Mouse (Mus musculus): Measurements from ENCODE around the gene Kars. TPM values are rescaled to one million over a fixed set of nuclear protein-coding genes. Genes with fewer than 3 reads are reported as not detected.

Kars gene
- total and polyA plus RNA-seq, 3 experiments, result 46.0 to 111 (median 100) TPM

- Histone ChIP-seq H3K36me3 (ENCODE audit: control insufficient read depth, insufficient read depth, low read length) (no peaks in the 10 kb centered on the region; the same call in 1 of the 2 replicates), H3K9ac (ENCODE audit: low read depth, low read length) (no peak overlapping the region), H3K27me3 (ENCODE audit: control insufficient read depth, insufficient read depth, low read length) (no peaks in the 10 kb centered on the region), H3K4me3 (no peak overlapping the region), H3K79me2 (replicated peaks; ENCODE audit: control insufficient read depth, insufficient read depth, low read length) (no peaks in the 10 kb centered on the region), H3K27ac (no peak overlapping the region), H3K4me1 (ENCODE audit: control insufficient read depth, insufficient read depth, low read length) (no peaks in the 10 kb centered on the region)
- no peak for TF ChIP-seq POLR2A (IDR thresholded peaks at IDR 0.05; ENCODE audit: insufficient read depth, low read depth, low read length)
- no peak for TF ChIP-seq CTCF (IDR thresholded peaks at IDR 0.05)
- TF ChIP-seq EP300 (IDR thresholded peaks at IDR 0.05; ENCODE audit: insufficient read depth, low read depth, low read length), result no peak
- no peak for DNase-seq
- intact Hi-C loops (cut with DNase I), result no loop called here
- 27% methylated on average over 1 of the region's 1 CpGs for WGBS
These were observed 48.5 kb downstream of the Kars start for GRCm38 (mm10) chr8:111962589-111962988.

GRCm38 (mm10) chr8:111961330-111961729 lies 49.8 kb downstream of the Kars start:
- DNase-seq, result no peak
- no peak overlapping the region for H3K27ac ChIP-seq
- H3K79me2 ChIP-seq (replicated peaks; ENCODE audit: control insufficient read depth, insufficient read depth, low read length), result no peaks in the 10 kb centered on the region
- no peaks in the 10 kb centered on the region for H3K4me1 ChIP-seq (ENCODE audit: control insufficient read depth, insufficient read depth, low read length)
- WGBS, result 85% methylated on average over 3 of the region's 3 CpGs
- no peak overlapping the region for H3K9ac ChIP-seq (ENCODE audit: low read depth, low read length)
- TF ChIP-seq POLR2A (IDR thresholded peaks at IDR 0.05; ENCODE audit: insufficient read depth, low read depth, low read length) (no peak), CTCF (IDR thresholded peaks at IDR 0.05) (no peak)
- H3K36me3 ChIP-seq (ENCODE audit: control insufficient read depth, insufficient read depth, low read length), result no peaks in the 10 kb centered on the region; the same call in 1 of the 2 replicates
- intact Hi-C loops (cut with DNase I), result no loop called here
- no peak overlapping the region for H3K4me3 ChIP-seq
- H3K27me3 ChIP-seq (ENCODE audit: control insufficient read depth, insufficient read depth, low read length), result no peaks in the 10 kb centered on the region

- intact Hi-C loops (cut with DNase I), result no loop called here
- WGBS, result 65% methylated on average over 15 of the region's 15 CpGs
- no peaks in the 10 kb centered on the region for H3K27me3 ChIP-seq (ENCODE audit: control insufficient read depth, insufficient read depth, low read length)
- DNase-seq, result no peak
- H3K36me3 ChIP-seq (ENCODE audit: control insufficient read depth, insufficient read depth, low read length), result no peaks in the 10 kb centered on the region; the same call in 1 of the 2 replicates
- H3K27ac ChIP-seq, result no peak overlapping the region
- H3K9ac ChIP-seq (ENCODE audit: low read depth, low read length), result no peak overlapping the region
- TF ChIP-seq POLR2A (IDR thresholded peaks at IDR 0.05; ENCODE audit: insufficient read depth, low read depth, low read length) (no peak), CTCF (IDR thresholded peaks at IDR 0.05) (no peak), EP300 (IDR thresholded peaks at IDR 0.05; ENCODE audit: insufficient read depth, low read depth, low read length) (no peak)
- H3K4me3 ChIP-seq, result no peak overlapping the region
- no peaks in the 10 kb centered on the region for H3K4me1 ChIP-seq (ENCODE audit: control insufficient read depth, insufficient read depth, low read length)
- no peaks in the 10 kb centered on the region for H3K79me2 ChIP-seq (replicated peaks; ENCODE audit: control insufficient read depth, insufficient read depth, low read length)
These were observed 50.4 kb downstream of the Kars start for GRCm38 (mm10) chr8:111960591-111961321.

GRCm38 (mm10) chr8:111957231-111957630 lies 53.9 kb downstream of the Kars start:
- H3K4me3 ChIP-seq, result no peak overlapping the region
- H3K27me3 ChIP-seq (ENCODE audit: control insufficient read depth, insufficient read depth, low read length), result no peaks in the 10 kb centered on the region
- H3K27ac ChIP-seq, result no peak overlapping the region
- no peak overlapping the region for H3K9ac ChIP-seq (ENCODE audit: low read depth, low read length)
- no peak for DNase-seq
- H3K79me2 ChIP-seq (replicated peaks; ENCODE audit: control insufficient read depth, insufficient read depth, low read length), result no peaks in the 10 kb centered on the region
- H3K36me3 ChIP-seq (ENCODE audit: control insufficient read depth, insufficient read depth, low read length), result no peaks in the 10 kb centered on the region; the same call in 1 of the 2 replicates
- TF ChIP-seq CTCF (IDR thresholded peaks at IDR 0.05) (no peak), POLR2A (IDR thresholded peaks at IDR 0.05; ENCODE audit: insufficient read depth, low read depth, low read length) (no peak), EP300 (IDR thresholded peaks at IDR 0.05; ENCODE audit: insufficient read depth, low read depth, low read length) (no peak)
- WGBS, result 91% methylated on average over 2 of the region's 2 CpGs
- intact Hi-C loops (cut with DNase I), result no loop called here
- H3K4me1 ChIP-seq (ENCODE audit: control insufficient read depth, insufficient read depth, low read length), result no peaks in the 10 kb centered on the region

- no peaks in the 10 kb centered on the region; the same call in 1 of the 2 replicates for H3K36me3 ChIP-seq (ENCODE audit: control insufficient read depth, insufficient read depth, low read length)
- no peak overlapping the region for H3K9ac ChIP-seq (ENCODE audit: low read depth, low read length)
- H3K79me2 ChIP-seq (replicated peaks; ENCODE audit: control insufficient read depth, insufficient read depth, low read length), result no peaks in the 10 kb centered on the region
- intact Hi-C loops (cut with DNase I), result no loop called here
- DNase-seq, result no peak
- no peaks in the 10 kb centered on the region for H3K4me1 ChIP-seq (ENCODE audit: control insufficient read depth, insufficient read depth, low read length)
- 77% methylated on average over 5 of the region's 5 CpGs for WGBS
- no peak overlapping the region for H3K4me3 ChIP-seq
- no peak overlapping the region for H3K27ac ChIP-seq
- H3K27me3 ChIP-seq (ENCODE audit: control insufficient read depth, insufficient read depth, low read length), result no peaks in the 10 kb centered on the region
- no peak for TF ChIP-seq CTCF (IDR thresholded peaks at IDR 0.05)
These were observed 55.2 kb downstream of the Kars start for GRCm38 (mm10) chr8:111955879-111956278.

GRCm38 (mm10) chr8:111954844-111955594 lies 56.1 kb downstream of the Kars start:
- H3K4me3 ChIP-seq, result no peak overlapping the region
- intact Hi-C loops (cut with DNase I), result no loop called here
- whole genome bisulfite sequencing, result 74% methylated on average over 4 of the region's 4 CpGs
- no peaks in the 10 kb centered on the region; the same call in 1 of the 2 replicates for H3K36me3 ChIP-seq (ENCODE audit: control insufficient read depth, insufficient read depth, low read length)
- TF ChIP-seq EP300 (IDR thresholded peaks at IDR 0.05; ENCODE audit: insufficient read depth, low read depth, low read length), result no peak
- no peak for TF ChIP-seq CTCF (IDR thresholded peaks at IDR 0.05)
- TF ChIP-seq POLR2A (IDR thresholded peaks at IDR 0.05; ENCODE audit: insufficient read depth, low read depth, low read length), result no peak
- H3K27me3 ChIP-seq (ENCODE audit: control insufficient read depth, insufficient read depth, low read length), result no peaks in the 10 kb centered on the region
- H3K9ac ChIP-seq (ENCODE audit: low read depth, low read length), result no peak overlapping the region
- H3K27ac ChIP-seq, result no peak overlapping the region
- no peak for DNase-seq
- H3K4me1 ChIP-seq (ENCODE audit: control insufficient read depth, insufficient read depth, low read length), result no peaks in the 10 kb centered on the region
- no peaks in the 10 kb centered on the region for H3K79me2 ChIP-seq (replicated peaks; ENCODE audit: control insufficient read depth, insufficient read depth, low read length)

Data from heart, adult 2 months (tissue).